Mouse (Mus musculus) cortical plate, adult 2 months (tissue): ENCODE results near the gene Rad17.
A peak's percentile ranks its signal among the peaks of the same experiment; 100 is the strongest.

Experiments
- CTCF ChIP-seq: fragments of 200-500 bp; IDR thresholded peaks from 2 replicates; pipeline ENCODE4 v1.5.1; 2011; ENCODE audit warnings: mild to moderate bottlenecking, control low read depth, low read length; ENCODE audit not compliant: insufficient read depth; ENCODE audit errors: extremely low read depth
- POLR2A ChIP-seq: fragments of 200-500 bp; IDR thresholded peaks from 2 replicates; pipeline ENCODE4 v1.6.1; 2011; ENCODE audit warnings: mild to moderate bottlenecking, low read length, control low read depth; ENCODE audit not compliant: insufficient read depth; ENCODE audit errors: extremely low read depth

- TF ChIP-seq CTCF (no peak), POLR2A (peak; percentile 53; the same call in 1 of the 2 replicates)
These were observed at the start of gene Rad17, which contains the start of gene Ak6 for GRCm38 (mm10) chr13:100650550-100651438.
